Mouse (Mus musculus): Measurements from ENCODE around the gene Calhm6. TPM values are rescaled to one million over a fixed set of nuclear protein-coding genes. Genes with fewer than 3 reads are reported as not detected.

Calhm6 gene
- polyA plus RNA-seq, 1 experiment, result not detected

DNA sequence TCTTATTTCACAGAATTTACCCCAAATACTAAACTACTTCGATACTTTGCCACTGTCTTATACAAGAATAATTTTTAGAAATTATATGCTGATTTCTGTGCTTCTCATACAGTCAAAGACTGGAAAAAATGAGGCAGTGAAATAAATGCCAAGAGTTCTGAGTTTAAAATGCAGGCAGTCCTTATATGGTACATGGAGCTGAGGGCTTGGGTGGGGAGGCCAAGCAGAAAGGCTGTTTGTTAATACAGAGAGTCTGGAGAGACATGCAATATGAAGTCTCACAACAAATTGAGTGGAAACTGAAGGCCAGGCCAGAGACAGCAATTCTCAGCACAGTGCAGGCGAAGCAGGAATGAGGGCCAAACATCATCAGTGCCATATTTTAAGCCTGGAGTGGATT, 39.3 kb downstream of the Calhm6 start:
- Histone ChIP-seq H3K27ac (ENCODE audit: control insufficient read depth, insufficient read depth, low read depth, low read length) (no peak overlapping the region), H3K36me3 (ENCODE audit: control insufficient read depth, insufficient read depth, low read length) (no peaks in the 10 kb centered on the region), H3K4me1 (ENCODE audit: control insufficient read depth, insufficient read depth, low read length) (no peaks in the 10 kb centered on the region), H3K4me3 (ENCODE audit: control insufficient read depth, low read depth, low read length) (no peak overlapping the region), H3K27me3 (ENCODE audit: control insufficient read depth, insufficient read depth, low read length) (no peaks in the 10 kb centered on the region)
- TF ChIP-seq CTCF (IDR thresholded peaks at IDR 0.05; ENCODE audit: control insufficient read depth, insufficient read depth, insufficient replicate concordance, low read depth, low read length) (no peak), POLR2A (IDR thresholded peaks at IDR 0.05; ENCODE audit: control insufficient read depth, low read depth, low read length) (no peak)

DNA sequence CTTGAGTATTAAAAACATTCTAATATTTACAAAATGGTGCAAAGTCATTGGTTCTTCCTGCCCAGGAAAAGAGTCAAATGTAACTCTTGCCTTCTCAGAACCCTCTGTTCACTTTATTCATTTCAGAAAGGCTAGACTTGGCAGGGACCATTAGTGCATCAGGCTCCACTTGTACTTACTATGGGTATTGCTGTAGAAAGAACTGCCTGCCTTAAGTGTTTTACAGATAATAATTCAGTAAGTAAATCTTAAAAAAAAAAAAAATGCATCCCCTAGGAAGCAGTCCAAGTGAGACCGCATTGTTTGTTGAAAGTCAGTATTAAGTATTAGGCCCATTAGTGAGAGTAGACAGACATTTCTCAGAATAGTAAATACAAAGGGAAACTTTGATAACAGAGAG, 41.3 kb downstream of the Calhm6 start:
- H3K4me1 ChIP-seq (ENCODE audit: control insufficient read depth, insufficient read depth, low read length), result no peaks in the 10 kb centered on the region
- H3K4me3 ChIP-seq (ENCODE audit: control insufficient read depth, low read depth, low read length), result no peak overlapping the region
- no peak for TF ChIP-seq POLR2A (IDR thresholded peaks at IDR 0.05; ENCODE audit: control insufficient read depth, low read depth, low read length)
- no peak for TF ChIP-seq CTCF (IDR thresholded peaks at IDR 0.05; ENCODE audit: control insufficient read depth, insufficient read depth, insufficient replicate concordance, low read depth, low read length)
- no peaks in the 10 kb centered on the region for H3K27me3 ChIP-seq (ENCODE audit: control insufficient read depth, insufficient read depth, low read length)
- H3K27ac ChIP-seq (ENCODE audit: control insufficient read depth, insufficient read depth, low read depth, low read length), result no peak overlapping the region
- H3K36me3 ChIP-seq (ENCODE audit: control insufficient read depth, insufficient read depth, low read length), result no peaks in the 10 kb centered on the region

Other genes with a start within 250 kb of the Calhm6 start
- gene Rsph4a, start 222.9 kb downstream of the Calhm6 start, polyA plus RNA-seq (2012; rRNA removed), result 0.07 and 0.11 TPM in 2 replicates
- gene Zup1, start 176.7 kb downstream of the Calhm6 start, polyA plus RNA-seq (2012; rRNA removed), result 10.6 and 10.9 TPM in 2 replicates
- 39.0 and 41.3 TPM in 2 replicates for gene Rwdd1, start 108.4 kb downstream of the Calhm6 start, polyA plus RNA-seq (2012; rRNA removed)
- not detected in 2 replicates for gene Trappc3l, start 90.4 kb downstream of the Calhm6 start, polyA plus RNA-seq (2012; rRNA removed)
- gene Calhm4, start 83.7 kb downstream of the Calhm6 start, polyA plus RNA-seq (2012; rRNA removed), result not detected in 2 replicates
- gene Calhm5, start 31.5 kb downstream of the Calhm6 start, polyA plus RNA-seq (2012; rRNA removed), result 0.02 and 0.05 TPM in 2 replicates
- 0.76 and 0.99 TPM in 2 replicates for gene Dse, start 79.7 kb upstream of the Calhm6 start, polyA plus RNA-seq (2012; rRNA removed)
- gene Tspyl1, start 154.2 kb upstream of the Calhm6 start, polyA plus RNA-seq (2012; rRNA removed), result 6.1 and 7.2 TPM in 2 replicates
- 7.9 and 9.3 TPM in 2 replicates for gene Tspyl4, start 169.5 kb upstream of the Calhm6 start, polyA plus RNA-seq (2012; rRNA removed)